Mouse (Mus musculus) myocyte (in vitro differentiated cells): ENCODE results near the gene Ccdc124.

Experiments used
- CEBPB ChIP-seq: IDR thresholded peaks from 2 replicates; pipeline ENCODE4 v1.6.1; 2011; ENCODE audit warnings: mild to moderate bottlenecking, moderate library complexity; ENCODE audit not compliant: poor library complexity, insufficient read depth, severe bottlenecking
- E2F4 ChIP-seq: IDR thresholded peaks from one replicate; pipeline ENCODE4 v1.6.1; 2011; ENCODE audit warnings: mild to moderate bottlenecking, control low read depth, moderate library complexity; ENCODE audit not compliant: insufficient read depth
- MAX ChIP-seq: IDR thresholded peaks from one replicate; pipeline ENCODE4 v1.6.1; 2011; ENCODE audit warnings: low read depth, mild to moderate bottlenecking, control low read depth
- MYOD1 ChIP-seq, 3 experiments: IDR thresholded peaks; one replicate each; pipeline ENCODE4 v1.6.1; 2011; ENCODE audit warnings: control low read depth in 2 of 3, low read depth in 2 of 3, mild to moderate bottlenecking in 2 of 3, moderate library complexity in 1 of 3; ENCODE audit not compliant: insufficient read length in 2 of 3, control insufficient read depth in 1 of 3
- MYOG ChIP-seq, 3 experiments: IDR thresholded peaks; one replicate each; pipeline ENCODE4 v1.6.1; 2011; ENCODE audit warnings: control low read depth in 2 of 3, low read depth in 2 of 3, mild to moderate bottlenecking in 2 of 3; ENCODE audit not compliant: insufficient read length in 2 of 3, control insufficient read depth in 1 of 3, insufficient read depth in 1 of 3
- POLR2A ChIP-seq: IDR thresholded peaks from one replicate; pipeline ENCODE4 v1.6.1; 2011; ENCODE audit warnings: low read depth, mild to moderate bottlenecking, control low read depth, moderate library complexity; ENCODE audit not compliant: insufficient read length
- POLR2AphosphoS2 ChIP-seq: IDR thresholded peaks from one replicate; pipeline ENCODE4 v1.6.1; 2011; ENCODE audit warnings: low read depth, control low read depth; ENCODE audit not compliant: insufficient read length
- TCF12 ChIP-seq: IDR thresholded peaks from one replicate; pipeline ENCODE4 v1.6.1; 2011; ENCODE audit warnings: mild to moderate bottlenecking, control low read depth; ENCODE audit not compliant: poor library complexity, insufficient read depth, severe bottlenecking
- USF1 ChIP-seq: IDR thresholded peaks from one replicate; pipeline ENCODE4 v1.6.1; 2011; ENCODE audit warnings: low read depth, mild to moderate bottlenecking, control low read depth, moderate library complexity

DNA sequence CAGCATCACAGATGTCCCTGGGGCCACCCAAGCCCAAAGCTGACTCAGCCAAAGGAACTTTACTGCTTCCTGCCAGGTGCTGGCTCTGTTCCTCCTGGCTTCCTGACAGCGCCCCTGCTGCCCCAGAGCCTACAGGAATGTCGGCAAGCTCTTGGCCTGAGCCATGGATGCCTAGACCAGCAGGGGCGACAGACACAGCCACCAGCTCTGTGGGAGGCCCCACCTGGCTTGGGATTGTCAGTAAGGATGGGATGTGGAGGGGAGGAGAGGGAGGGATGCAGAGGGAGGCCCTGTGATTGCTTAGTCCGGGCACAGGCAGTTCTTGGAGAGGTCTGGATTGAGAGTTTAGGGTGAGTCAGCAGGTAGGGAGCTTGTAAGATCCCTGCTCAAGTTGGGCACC, 6.4 kb upstream of the Ccdc124 start:
- no peak for TF ChIP-seq POLR2A
- TF ChIP-seq CEBPB: no peak
- TF ChIP-seq TCF12: no peak
- no peak for TF ChIP-seq MAX
- TF ChIP-seq MYOD1 (IDR thresholded peaks at IDR 0.05; ENCODE audit: control insufficient read depth in 1 of 3, insufficient read length in 2 of 3, low read depth in 2 of 3): peak in 1 of 3 experiments; percentile 37
- TF ChIP-seq POLR2AphosphoS2: no peak
- TF ChIP-seq E2F4: no peak
- TF ChIP-seq MYOG (IDR thresholded peaks at IDR 0.05; ENCODE audit: control insufficient read depth in 1 of 3, insufficient read depth in 1 of 3, insufficient read length in 2 of 3, low read depth in 2 of 3): peak in 2 of 3 experiments; percentile 14 to 68
- TF ChIP-seq USF1: no peak
